Mouse (Mus musculus): ENCODE measurements around the gene Hspa12a. TPM values are rescaled to one million over a fixed set of nuclear protein-coding genes. Genes with fewer than 3 reads are reported as not detected.

Hspa12a gene
- polyA plus RNA-seq, 1 experiment from 2014 or later = 57.9 TPM

GRCm38 (mm10) chr19:58968731-58969506 is 25.5 kb upstream of the Hspa12a start:
- Histone ChIP-seq H3K9ac (ENCODE audit: low read depth, low read length) (no peak overlapping the region), H3K4me2 (ENCODE audit: low read length) (no peak overlapping the region), H3K9me3 (replicated peaks; ENCODE audit: control insufficient read depth, low read length, poor library complexity, severe bottlenecking) (no peaks in the 10 kb centered on the region), H3K4me3 (ENCODE audit: low read depth, low read length) (no peak overlapping the region), H3K27ac (ENCODE audit: low read length) (no peak overlapping the region), H3K27me3 (ENCODE audit: control insufficient read depth, insufficient read depth, low read depth, low read length) (peaks cover 51% of the 10 kb centered on the region), H3K36me3 (ENCODE audit: control insufficient read depth, insufficient read depth, low read length) (peaks cover 7% of the 10 kb centered on the region; the same call in 1 of the 2 replicates), H3K4me1 (ENCODE audit: control insufficient read depth, insufficient read depth, low read length) (peaks cover 2% of the 10 kb centered on the region; the same call in 1 of the 2 replicates)
- 13% methylated on average over 15 of the region's 15 CpGs for WGBS
- ATAC-seq = no peak

GRCm38 (mm10) chr19:58963011-58963410 is 19.6 kb upstream of the Hspa12a start:
- no peak for ATAC-seq
- peaks cover 20% of the 10 kb centered on the region for H3K27me3 ChIP-seq (ENCODE audit: control insufficient read depth, insufficient read depth, low read depth, low read length)
- no peak overlapping the region for H3K27ac ChIP-seq (ENCODE audit: low read length)
- H3K9me3 ChIP-seq (replicated peaks; ENCODE audit: control insufficient read depth, low read length, poor library complexity, severe bottlenecking) = no peaks in the 10 kb centered on the region
- H3K4me3 ChIP-seq (ENCODE audit: low read depth, low read length) = no peak overlapping the region
- WGBS = 69% methylated on average over 8 of the region's 8 CpGs
- no peak overlapping the region for H3K9ac ChIP-seq (ENCODE audit: low read depth, low read length)
- no peaks in the 10 kb centered on the region; the same call in 1 of the 2 replicates for H3K36me3 ChIP-seq (ENCODE audit: control insufficient read depth, insufficient read depth, low read length)
- no peak overlapping the region for H3K4me2 ChIP-seq (ENCODE audit: low read length)
- no peaks in the 10 kb centered on the region for H3K4me1 ChIP-seq (ENCODE audit: control insufficient read depth, insufficient read depth, low read length)

- Histone ChIP-seq H3K9ac (ENCODE audit: low read depth, low read length) (no peak overlapping the region), H3K4me3 (ENCODE audit: low read depth, low read length) (no peak overlapping the region), H3K27me3 (ENCODE audit: control insufficient read depth, insufficient read depth, low read depth, low read length) (peaks cover 18% of the 10 kb centered on the region), H3K27ac (ENCODE audit: low read length) (no peak overlapping the region), H3K4me2 (ENCODE audit: low read length) (no peak overlapping the region), H3K36me3 (ENCODE audit: control insufficient read depth, insufficient read depth, low read length) (no peaks in the 10 kb centered on the region; the same call in 1 of the 2 replicates), H3K4me1 (ENCODE audit: control insufficient read depth, insufficient read depth, low read length) (no peaks in the 10 kb centered on the region), H3K9me3 (replicated peaks; ENCODE audit: control insufficient read depth, low read length, poor library complexity, severe bottlenecking) (no peaks in the 10 kb centered on the region)
- ATAC-seq = no peak
- 90% methylated on average over 8 of the region's 8 CpGs for whole genome bisulfite sequencing
These were observed 11.3 kb upstream of the Hspa12a start for GRCm38 (mm10) chr19:58954779-58955178.

GRCm38 (mm10) chr19:58952236-58952635 is 8.8 kb upstream of the Hspa12a start:
- peaks cover 18% of the 10 kb centered on the region for H3K27me3 ChIP-seq (ENCODE audit: control insufficient read depth, insufficient read depth, low read depth, low read length)

GRCm38 (mm10) chr19:58951521-58951920 is 8.1 kb upstream of the Hspa12a start:
- Histone ChIP-seq H3K36me3 (ENCODE audit: control insufficient read depth, insufficient read depth, low read length) (no peaks in the 10 kb centered on the region), H3K27me3 (ENCODE audit: control insufficient read depth, insufficient read depth, low read depth, low read length) (peaks cover 20% of the 10 kb centered on the region), H3K27ac (ENCODE audit: low read length) (no peak overlapping the region), H3K4me1 (ENCODE audit: control insufficient read depth, insufficient read depth, low read length) (no peaks in the 10 kb centered on the region), H3K4me2 (ENCODE audit: low read length) (no peak overlapping the region), H3K4me3 (ENCODE audit: low read depth, low read length) (no peak overlapping the region), H3K9me3 (replicated peaks; ENCODE audit: control insufficient read depth, low read length, poor library complexity, severe bottlenecking) (no peaks in the 10 kb centered on the region), H3K9ac (ENCODE audit: low read depth, low read length) (no peak overlapping the region)
- ATAC-seq = no peak
- WGBS = 93% methylated on average over 3 of the region's 3 CpGs

More at GRCm38 (mm10) chr19:58952236-58952635, 8.8 kb upstream of the Hspa12a start:
- H3K4me3 ChIP-seq (ENCODE audit: low read depth, low read length) = no peak overlapping the region
- H3K36me3 ChIP-seq (ENCODE audit: control insufficient read depth, insufficient read depth, low read length) = no peaks in the 10 kb centered on the region
- no peak for ATAC-seq
- no peak overlapping the region for H3K27ac ChIP-seq (ENCODE audit: low read length)
- WGBS = 78% methylated on average over 12 of the region's 13 CpGs
- no peaks in the 10 kb centered on the region for H3K9me3 ChIP-seq (replicated peaks; ENCODE audit: control insufficient read depth, low read length, poor library complexity, severe bottlenecking)
- no peak overlapping the region for H3K9ac ChIP-seq (ENCODE audit: low read depth, low read length)
- H3K4me1 ChIP-seq (ENCODE audit: control insufficient read depth, insufficient read depth, low read length) = no peaks in the 10 kb centered on the region
- no peak overlapping the region for H3K4me2 ChIP-seq (ENCODE audit: low read length)

- Histone ChIP-seq H3K4me3 (ENCODE audit: low read depth, low read length) (no peak overlapping the region), H3K4me1 (ENCODE audit: control insufficient read depth, insufficient read depth, low read length) (peaks cover 12% of the 10 kb centered on the region), H3K36me3 (ENCODE audit: control insufficient read depth, insufficient read depth, low read length) (no peaks in the 10 kb centered on the region), H3K9me3 (replicated peaks; ENCODE audit: control insufficient read depth, low read length, poor library complexity, severe bottlenecking) (no peaks in the 10 kb centered on the region), H3K9ac (ENCODE audit: low read depth, low read length) (no peak overlapping the region), H3K27me3 (ENCODE audit: control insufficient read depth, insufficient read depth, low read depth, low read length) (peaks cover 10% of the 10 kb centered on the region), H3K4me2 (ENCODE audit: low read length) (no peak overlapping the region), H3K27ac (ENCODE audit: low read length) (no peak overlapping the region)
- no peak for ATAC-seq
- WGBS = 90% methylated on average over 7 of the region's 7 CpGs
These were observed 2.5 kb upstream of the Hspa12a start for GRCm38 (mm10) chr19:58945959-58946358.

GRCm38 (mm10) chr19:58933062-58933461 is 10.4 kb downstream of the Hspa12a start:
- Histone ChIP-seq H3K27me3 (ENCODE audit: control insufficient read depth, insufficient read depth, low read depth, low read length) (peaks cover 35% of the 10 kb centered on the region), H3K27ac (ENCODE audit: low read length) (no peak overlapping the region), H3K9me3 (replicated peaks; ENCODE audit: control insufficient read depth, low read length, poor library complexity, severe bottlenecking) (no peaks in the 10 kb centered on the region), H3K36me3 (ENCODE audit: control insufficient read depth, insufficient read depth, low read length) (no peaks in the 10 kb centered on the region), H3K4me2 (ENCODE audit: low read length) (no peak overlapping the region), H3K4me1 (ENCODE audit: control insufficient read depth, insufficient read depth, low read length) (0 out of 2 replicates have a peak, but pooled peaks cover 5% of the 10 kb centered on the region), H3K9ac (ENCODE audit: low read depth, low read length) (no peak overlapping the region), H3K4me3 (ENCODE audit: low read depth, low read length) (no peak overlapping the region)
- no peak for ATAC-seq
- WGBS = 7% methylated on average over 4 of the region's 4 CpGs

- H3K4me2 ChIP-seq (ENCODE audit: low read length) = no peak overlapping the region
- no peak overlapping the region for H3K9ac ChIP-seq (ENCODE audit: low read depth, low read length)
- WGBS = 6% methylated on average over 16 of the region's 16 CpGs
- no peak overlapping the region for H3K4me3 ChIP-seq (ENCODE audit: low read depth, low read length)
- peaks cover 35% of the 10 kb centered on the region for H3K27me3 ChIP-seq (ENCODE audit: control insufficient read depth, insufficient read depth, low read depth, low read length)
- 0 out of 2 replicates have a peak, but pooled peaks cover 5% of the 10 kb centered on the region for H3K4me1 ChIP-seq (ENCODE audit: control insufficient read depth, insufficient read depth, low read length)
- ATAC-seq = no peak
- no peaks in the 10 kb centered on the region for H3K9me3 ChIP-seq (replicated peaks; ENCODE audit: control insufficient read depth, low read length, poor library complexity, severe bottlenecking)
- H3K36me3 ChIP-seq (ENCODE audit: control insufficient read depth, insufficient read depth, low read length) = no peaks in the 10 kb centered on the region
- no peak overlapping the region for H3K27ac ChIP-seq (ENCODE audit: low read length)
These were observed 12.2 kb downstream of the Hspa12a start for GRCm38 (mm10) chr19:58931081-58931800.

GRCm38 (mm10) chr19:58919148-58919547 is 24.3 kb downstream of the Hspa12a start:
- Histone ChIP-seq H3K36me3 (ENCODE audit: control insufficient read depth, insufficient read depth, low read length) (no peaks in the 10 kb centered on the region), H3K4me2 (ENCODE audit: low read length) (peak overlapping the region; percentile 31; the same call in 1 of the 2 replicates), H3K27me3 (ENCODE audit: control insufficient read depth, insufficient read depth, low read depth, low read length) (peaks cover 3% of the 10 kb centered on the region), H3K9ac (ENCODE audit: low read depth, low read length) (no peak overlapping the region), H3K9me3 (replicated peaks; ENCODE audit: control insufficient read depth, low read length, poor library complexity, severe bottlenecking) (no peaks in the 10 kb centered on the region), H3K4me3 (ENCODE audit: low read depth, low read length) (no peak overlapping the region), H3K4me1 (ENCODE audit: control insufficient read depth, insufficient read depth, low read length) (peaks cover 2% of the 10 kb centered on the region; the same call in 1 of the 2 replicates), H3K27ac (ENCODE audit: low read length) (no peak overlapping the region)
- WGBS = 20% methylated on average over 7 of the region's 7 CpGs
- ATAC-seq = no peak
